Mouse (Mus musculus) intestine, embryonic 16.5 days (tissue): ENCODE results near the gene Lpin2. TPM values are rescaled to one million over a fixed set of nuclear protein-coding genes. Genes with fewer than 3 reads are reported as not detected.

Experiments
- ATAC-seq: fragments of 200-750 bp; cut with Nextera tagmentation; 2 replicates; pipeline ENCODE4 v1.8.0; 2017; ENCODE audit warnings: moderate TSS enrichment, moderate library complexity
- H3K27ac ChIP-seq: fragments of 300-500 bp; sonication (generic); 2 replicates; pipeline ENCODE4 v1.5.1; 2014; ENCODE audit warnings: mild to moderate bottlenecking, low read length
- H3K27me3 ChIP-seq: fragments of 300-500 bp; sonication (generic); replicated peaks from 2 replicates; pipeline ENCODE4 v1.6.1; 2014; ENCODE audit warnings: low read length, control low read depth, mixed read lengths; ENCODE audit not compliant: control insufficient read depth, insufficient read depth
- H3K36me3 ChIP-seq: fragments of 300-500 bp; sonication (generic); 2 replicates; pipeline ENCODE4 v1.6.1; 2014; ENCODE audit warnings: low read length, control low read depth; ENCODE audit not compliant: control insufficient read depth, insufficient read depth
- H3K4me1 ChIP-seq: fragments of 300-500 bp; sonication (generic); 2 replicates; pipeline ENCODE4 v1.6.1; 2014; ENCODE audit warnings: low read length, control low read depth, mixed read lengths; ENCODE audit not compliant: control insufficient read depth, insufficient read depth
- H3K4me2 ChIP-seq: fragments of 300-500 bp; sonication (generic); 2 replicates; pipeline ENCODE4 v1.6.1; 2014; ENCODE audit warnings: low read depth, low read length, control low read depth
- H3K4me3 ChIP-seq: fragments of 300-500 bp; sonication (generic); 2 replicates; pipeline ENCODE4 v1.5.1; 2014; ENCODE audit warnings: mild to moderate bottlenecking, low read length
- H3K9ac ChIP-seq: fragments of 300-500 bp; sonication (generic); 2 replicates; pipeline ENCODE4 v1.6.1; 2014; ENCODE audit warnings: low read depth, low read length
- H3K9me3 ChIP-seq: fragments of 300-500 bp; sonication (generic); 2 replicates; pipeline ENCODE4 v1.6.1; 2016; ENCODE audit warnings: low read length, control low read depth; ENCODE audit not compliant: control insufficient read depth
- WGBS: fragments of 180-500 bp; shearing (Covaris S2); extraction: QIAGEN DNeasy Blood & Tissue Kit; methylation state at CpG from one replicate; pipeline ENCODE4 v1.1.7; 2014; 5-methylcytosine and 5-hydroxymethylcytosine counted together
- polyA plus RNA-seq: library from polyadenylated mRNA; unstranded; fragments of >200 nt; fragmentation: Nextera tagmentation; extraction: Ambion mirVana; gene quantifications from 2 replicates; pipeline ENCODE4 v1.2.1, GENCODE M21; 2015

Lpin2 gene
- polyA plus RNA-seq, 1 experiment from 2014 or later = 22.7 TPM

GRCm38 (mm10) chr17:71263136-71263535 lies 80.8 kb downstream of the Lpin2 start:
- Histone ChIP-seq H3K4me2 (no peak overlapping the region), H3K4me1 (peaks cover 3% of the 10 kb centered on the region; the same call in 1 of the 2 replicates), H3K27ac (no peak overlapping the region), H3K9me3 (no peaks in the 10 kb centered on the region), H3K27me3 (no peaks in the 10 kb centered on the region), H3K9ac (no peak overlapping the region), H3K36me3 (no peaks in the 10 kb centered on the region), H3K4me3 (no peak overlapping the region)
- 77% methylated on average over 6 of the region's 6 CpGs for WGBS
- ATAC-seq = no peak

GRCm38 (mm10) chr17:71264739-71265138 lies 82.4 kb downstream of the Lpin2 start:
- WGBS = 74% methylated on average over 4 of the region's 4 CpGs
- no peak for ATAC-seq
- no peaks in the 10 kb centered on the region for H3K36me3 ChIP-seq

GRCm38 (mm10) chr17:71265336-71266051 lies 83.1 kb downstream of the Lpin2 start:
- Histone ChIP-seq H3K4me2 (no peak overlapping the region), H3K4me3 (no peak overlapping the region), H3K9ac (no peak overlapping the region), H3K9me3 (no peaks in the 10 kb centered on the region), H3K4me1 (no peaks in the 10 kb centered on the region), H3K27ac (no peak overlapping the region), H3K36me3 (no peaks in the 10 kb centered on the region), H3K27me3 (no peaks in the 10 kb centered on the region)
- WGBS = 64% methylated on average over 5 of the region's 5 CpGs
- peak; percentile 39; the same call in 1 of the 2 replicates for ATAC-seq

More at GRCm38 (mm10) chr17:71264739-71265138, 82.4 kb downstream of the Lpin2 start:
- H3K4me2 ChIP-seq = no peak overlapping the region
- H3K4me3 ChIP-seq = no peak overlapping the region
- H3K4me1 ChIP-seq = 0 out of 2 replicates have a peak, but pooled peaks cover 3% of the 10 kb centered on the region
- H3K9me3 ChIP-seq = no peaks in the 10 kb centered on the region
- no peak overlapping the region for H3K27ac ChIP-seq
- no peaks in the 10 kb centered on the region for H3K27me3 ChIP-seq
- H3K9ac ChIP-seq = no peak overlapping the region

GRCm38 (mm10) chr17:71267374-71267773 lies 85.0 kb downstream of the Lpin2 start:
- no peak for ATAC-seq
- H3K4me1 ChIP-seq = no peaks in the 10 kb centered on the region
- 88% methylated on average over 8 of the region's 8 CpGs for WGBS
- no peak overlapping the region for H3K9ac ChIP-seq
- no peak overlapping the region for H3K4me3 ChIP-seq
- no peaks in the 10 kb centered on the region for H3K27me3 ChIP-seq
- no peak overlapping the region for H3K27ac ChIP-seq
- H3K4me2 ChIP-seq = no peak overlapping the region
- H3K36me3 ChIP-seq = no peaks in the 10 kb centered on the region
- no peaks in the 10 kb centered on the region for H3K9me3 ChIP-seq

- no peaks in the 10 kb centered on the region for H3K9me3 ChIP-seq
- WGBS = 89% methylated on average over 10 of the region's 10 CpGs
- H3K4me1 ChIP-seq = no peaks in the 10 kb centered on the region
- ATAC-seq = no peak
- no peaks in the 10 kb centered on the region for H3K27me3 ChIP-seq
- no peak overlapping the region for H3K9ac ChIP-seq
- H3K4me3 ChIP-seq = no peak overlapping the region
- H3K4me2 ChIP-seq = no peak overlapping the region
- H3K27ac ChIP-seq = no peak overlapping the region
- H3K36me3 ChIP-seq = no peaks in the 10 kb centered on the region
Observed at GRCm38 (mm10) chr17:71268152-71268551, 85.8 kb downstream of the Lpin2 start.

- Histone ChIP-seq H3K9ac (no peak overlapping the region), H3K4me3 (no peak overlapping the region), H3K9me3 (no peaks in the 10 kb centered on the region), H3K27ac (no peak overlapping the region), H3K4me2 (no peak overlapping the region), H3K4me1 (no peaks in the 10 kb centered on the region), H3K36me3 (no peaks in the 10 kb centered on the region), H3K27me3 (no peaks in the 10 kb centered on the region)
- 89% methylated on average over 3 of the region's 3 CpGs for WGBS
- peak; percentile 79 for ATAC-seq
Observed at GRCm38 (mm10) chr17:71268599-71268998, 86.2 kb downstream of the Lpin2 start.

- Histone ChIP-seq H3K4me3 (no peak overlapping the region), H3K4me2 (no peak overlapping the region), H3K27me3 (no peaks in the 10 kb centered on the region), H3K27ac (no peak overlapping the region), H3K9me3 (no peaks in the 10 kb centered on the region), H3K9ac (no peak overlapping the region), H3K36me3 (no peaks in the 10 kb centered on the region), H3K4me1 (no peaks in the 10 kb centered on the region)
- ATAC-seq = no peak
- WGBS = 89% methylated on average over 12 of the region's 12 CpGs
Observed at GRCm38 (mm10) chr17:71273901-71274300, 91.5 kb downstream of the Lpin2 start.

- Histone ChIP-seq H3K9ac (no peak overlapping the region), H3K4me2 (no peak overlapping the region), H3K36me3 (no peaks in the 10 kb centered on the region), H3K9me3 (no peaks in the 10 kb centered on the region), H3K4me1 (no peaks in the 10 kb centered on the region), H3K27ac (no peak overlapping the region), H3K27me3 (no peaks in the 10 kb centered on the region), H3K4me3 (no peak overlapping the region)
- ATAC-seq = no peak
- WGBS = 85% methylated on average over 10 of the region's 10 CpGs
Observed at GRCm38 (mm10) chr17:71276771-71277170, 94.4 kb downstream of the Lpin2 start.

- Histone ChIP-seq H3K27ac (no peak overlapping the region), H3K4me3 (no peak overlapping the region)
- WGBS = 83% methylated on average over 6 of the region's 6 CpGs
Observed at GRCm38 (mm10) chr17:71277701-71278491, 95.5 kb downstream of the Lpin2 start.

More at GRCm38 (mm10) chr17:71277701-71278491, 95.5 kb downstream of the Lpin2 start:
- H3K4me2 ChIP-seq = no peak overlapping the region
- no peaks in the 10 kb centered on the region for H3K36me3 ChIP-seq
- ATAC-seq = no peak
- H3K4me1 ChIP-seq = no peaks in the 10 kb centered on the region
- no peaks in the 10 kb centered on the region for H3K9me3 ChIP-seq
- no peak overlapping the region for H3K9ac ChIP-seq
- H3K27me3 ChIP-seq = no peaks in the 10 kb centered on the region
